Mouse (Mus musculus) 416B (cell line): ENCODE measurements around the gene Igsf9b.

Experiments used
- DNase-seq: peaks from one replicate; pipeline ENCODE4 v3.0.0; 2011; ENCODE audit warnings: low read depth

Igsf9b gene

DNA sequence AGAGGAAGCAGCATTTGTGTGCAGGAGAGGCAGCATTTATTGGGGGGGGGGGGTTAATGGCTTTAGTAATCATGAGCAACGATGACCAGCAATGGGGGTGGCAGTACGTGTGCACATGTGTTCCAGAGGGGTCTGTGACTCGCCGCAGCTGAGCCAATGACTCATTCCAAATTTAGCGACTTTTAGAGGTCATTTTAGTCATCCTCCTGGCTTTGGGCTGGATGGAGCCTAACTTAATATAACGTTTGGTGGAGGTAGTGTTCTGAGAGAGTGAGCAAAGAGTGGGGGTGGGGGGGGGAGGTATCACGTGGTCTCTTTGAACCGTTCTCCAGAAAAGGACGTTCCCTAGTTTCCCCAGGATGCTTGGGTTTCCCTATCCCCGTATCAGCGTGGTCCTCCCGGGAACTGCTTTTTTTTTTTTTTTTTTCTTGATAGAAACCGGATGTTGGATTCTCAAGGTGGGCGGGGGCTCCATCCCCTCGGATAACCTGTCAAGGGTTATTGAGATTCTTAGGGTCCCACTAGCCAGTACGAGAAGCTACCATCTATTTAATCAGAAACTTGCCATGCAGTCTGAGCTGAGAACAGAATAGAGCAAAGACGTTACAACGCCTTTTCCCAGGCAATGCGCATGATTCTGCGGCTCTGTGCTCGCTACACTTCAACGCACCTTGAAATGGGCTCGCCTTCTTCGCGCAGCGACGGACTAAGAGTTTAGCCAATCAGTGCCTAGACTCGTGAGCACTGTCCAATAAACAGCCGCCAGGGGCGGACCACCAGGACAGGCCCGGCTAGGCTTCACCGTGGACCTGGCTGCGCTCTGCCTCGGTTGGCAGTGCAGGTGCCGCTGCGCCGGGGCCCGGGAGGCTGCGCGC lies at the start of gene Igsf9b:
Gene Igsf9b (plus strand): TSS at position 794 of the 875 bp plus-strand sequence.
- no peak for DNase-seq

DNA sequence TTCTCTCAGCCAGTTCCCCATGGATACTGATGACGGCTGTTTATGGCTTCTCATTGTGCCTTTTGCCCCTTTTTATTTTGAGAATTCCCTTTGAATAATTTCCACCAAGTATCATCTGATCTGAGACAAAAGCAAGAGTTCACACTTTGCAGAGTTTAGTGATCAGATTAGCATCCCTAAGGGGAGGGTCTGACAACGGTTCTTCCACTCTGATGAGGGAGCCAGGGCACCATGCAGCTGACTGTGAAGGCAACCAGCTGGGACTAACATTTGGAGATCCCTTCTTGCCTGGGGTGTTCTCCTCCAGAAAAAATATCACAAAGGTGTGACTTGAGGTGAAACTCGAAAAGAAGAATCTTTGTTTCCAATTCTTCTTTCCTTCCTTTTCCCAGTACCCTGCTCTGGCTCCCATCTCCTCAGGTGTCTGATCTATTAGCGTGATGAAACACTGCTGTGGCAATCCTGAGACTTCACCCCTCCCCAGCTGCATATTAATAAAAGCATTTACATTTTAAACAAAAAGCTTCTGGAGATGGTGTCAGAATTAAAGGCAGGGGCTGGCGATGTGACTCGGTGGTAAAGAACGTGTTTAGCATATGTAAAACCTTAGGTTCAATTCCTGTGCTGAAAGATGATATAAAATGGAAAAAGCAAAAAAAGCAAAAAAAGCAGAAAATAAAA lies 46.8 kb upstream of the Igsf9b start:
- DNase-seq = no peak

DNA sequence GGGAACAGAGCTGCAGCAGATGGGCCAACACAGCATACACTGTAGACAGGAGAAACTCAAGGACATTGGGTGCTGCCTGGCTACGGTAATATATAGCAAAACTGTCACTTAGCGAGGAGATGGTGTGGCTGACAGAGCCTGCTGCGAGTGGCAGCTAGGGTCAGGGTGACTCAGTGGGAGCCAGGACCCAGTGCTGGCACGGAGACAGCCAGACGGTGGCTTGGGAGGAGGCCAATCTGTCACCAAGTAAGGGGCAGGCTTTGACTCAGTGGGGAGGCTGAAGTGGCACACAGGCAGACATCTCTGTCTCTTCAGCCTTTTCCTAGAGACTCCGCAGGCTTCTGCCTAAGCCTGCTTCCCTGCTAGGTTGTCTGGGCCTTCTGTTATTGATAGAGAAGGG lies 42.5 kb upstream of the Igsf9b start:
- DNase-seq = no peak

DNA sequence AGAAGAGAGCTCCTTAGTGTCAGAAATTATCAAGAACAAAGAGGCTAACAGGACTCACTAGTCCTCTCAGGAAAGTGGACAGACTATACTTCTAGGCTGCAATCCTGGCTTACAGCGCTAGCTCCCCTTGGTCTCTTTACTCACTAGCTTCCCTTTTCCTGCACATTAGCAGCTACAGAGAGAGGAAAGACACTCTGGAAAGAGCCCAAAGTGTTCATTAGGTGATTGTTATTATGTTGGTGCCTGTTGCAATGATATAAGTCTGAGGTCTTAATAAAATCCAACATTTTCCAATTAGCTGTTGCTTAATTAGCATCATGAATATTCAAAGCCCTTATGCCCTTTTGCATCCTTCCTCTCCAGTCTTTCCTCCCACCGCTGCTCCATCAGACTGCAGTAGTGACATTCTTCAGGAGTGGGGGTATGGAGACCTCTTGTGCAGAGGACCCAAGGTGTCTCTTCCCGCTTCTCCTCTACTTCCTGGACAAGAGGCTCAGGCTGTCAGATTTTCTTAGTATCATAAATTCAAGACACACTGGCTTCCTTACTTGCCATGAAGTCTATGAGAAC lies 38.5 kb upstream of the Igsf9b start:
- DNase-seq = no peak

DNA sequence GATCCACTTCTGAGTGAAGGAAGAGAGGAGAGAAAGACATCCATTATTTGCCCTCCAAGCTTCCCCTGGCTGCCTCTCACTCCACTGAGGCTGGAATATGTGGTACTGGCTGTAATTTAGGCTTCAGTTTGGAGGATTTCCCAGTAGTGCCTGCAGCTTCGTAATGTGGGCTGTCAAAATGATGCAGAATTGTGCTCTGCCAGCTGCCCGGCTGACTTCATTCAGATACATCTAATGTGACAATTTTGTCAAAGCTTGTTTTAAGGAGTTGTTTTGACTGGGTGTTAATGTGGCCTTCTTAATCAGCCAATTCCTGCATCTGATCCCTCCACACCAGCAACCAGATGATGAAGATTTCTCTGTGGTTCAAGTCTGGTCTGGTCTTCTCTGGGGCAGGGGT lies 37.1 kb upstream of the Igsf9b start:
- DNase-seq = no peak

DNA sequence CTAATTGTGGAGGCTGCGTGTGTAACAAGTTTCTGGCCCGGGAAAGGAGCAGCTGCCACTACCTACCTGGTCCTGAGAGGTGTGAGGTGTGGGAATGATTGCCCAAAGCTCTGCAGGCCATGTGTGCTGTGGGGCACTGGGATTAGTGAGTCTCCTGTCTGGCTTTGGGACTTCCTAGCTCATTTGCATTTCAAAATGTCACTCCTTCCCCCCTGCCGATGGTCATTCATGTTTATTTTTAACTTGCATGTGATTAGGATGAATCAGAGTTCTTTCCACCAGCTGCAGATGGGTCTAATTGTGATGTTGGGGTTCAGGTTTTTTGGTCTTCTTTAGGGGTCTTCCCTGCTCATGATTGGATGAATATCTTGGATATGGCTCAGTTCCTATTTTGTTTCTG lies 34.0 kb upstream of the Igsf9b start:
- DNase-seq = no peak

DNA sequence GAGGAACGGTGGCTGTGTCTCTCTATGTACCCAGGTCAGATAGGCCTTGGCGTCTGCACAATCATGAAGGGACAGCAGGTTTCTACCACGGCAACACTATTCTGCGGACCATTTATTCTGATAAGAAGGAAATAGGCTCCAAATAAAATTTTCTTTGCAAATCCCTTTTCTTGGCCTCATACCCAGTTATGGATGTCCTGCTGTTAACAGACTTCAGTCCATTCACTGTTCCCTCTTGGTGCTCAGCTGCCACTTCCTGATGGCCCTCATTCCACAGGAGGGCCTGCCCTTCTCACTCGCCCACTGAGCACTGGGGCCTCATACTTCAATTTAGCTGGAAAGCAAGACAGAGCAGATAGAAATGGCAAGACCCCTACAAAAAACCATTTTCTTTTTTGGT lies 31.1 kb upstream of the Igsf9b start:
- no peak for DNase-seq

DNA sequence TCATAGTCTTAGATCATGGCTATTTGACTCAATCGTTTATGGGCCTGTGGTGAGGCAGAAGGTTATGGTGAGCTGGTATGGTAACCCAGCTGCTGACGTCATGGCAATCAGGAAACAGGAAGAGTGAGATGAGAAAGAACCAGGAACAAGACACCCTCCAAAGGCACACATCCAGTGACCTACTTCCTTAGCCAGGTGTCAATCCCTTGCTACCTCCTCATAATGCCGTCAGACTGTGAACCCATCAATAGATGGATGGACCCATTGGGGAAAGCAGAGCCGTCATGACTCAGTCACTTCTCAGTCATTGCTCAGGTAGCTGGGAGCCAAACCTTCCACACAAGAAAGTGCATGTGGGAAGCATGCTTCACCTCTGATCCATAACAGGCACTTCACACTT lies 30.5 kb upstream of the Igsf9b start:
- no peak for DNase-seq

DNA sequence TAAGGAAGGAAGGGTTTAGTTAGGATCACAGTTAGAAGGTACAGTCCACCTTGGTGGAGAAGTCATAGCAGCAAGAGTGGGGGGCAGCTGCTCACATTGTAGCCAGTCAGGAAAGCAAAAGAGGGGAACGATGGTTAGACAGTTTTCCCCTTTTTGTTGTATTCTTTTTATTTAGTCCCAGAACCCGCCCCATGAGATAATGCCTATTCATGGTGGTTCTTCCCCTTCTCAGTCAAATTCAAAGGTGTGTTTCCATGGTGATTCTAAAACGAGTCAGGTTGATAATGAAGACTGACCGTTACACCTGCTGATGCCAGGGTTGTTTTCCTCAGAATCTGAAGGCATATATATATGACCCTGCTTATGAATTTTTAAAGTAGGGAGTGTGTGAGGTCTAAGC lies 29.7 kb upstream of the Igsf9b start:
- no peak for DNase-seq

DNA sequence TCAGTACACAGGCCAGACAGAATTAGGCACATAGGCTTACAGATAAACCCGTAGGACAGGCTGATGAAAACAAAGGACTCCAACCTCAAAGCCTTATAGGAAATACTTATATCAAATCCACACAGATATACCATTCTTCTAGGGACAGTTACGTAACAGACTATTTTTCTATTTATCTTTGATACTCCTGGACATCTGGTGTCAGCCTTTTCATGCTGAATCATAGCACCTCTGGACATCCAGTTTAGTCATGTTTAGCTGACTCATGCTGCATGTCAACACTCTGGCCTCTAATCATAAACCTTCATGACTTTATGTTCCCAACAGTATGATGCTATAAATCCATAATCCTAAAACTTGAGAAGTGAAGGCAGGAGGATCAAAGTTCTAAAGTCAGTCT lies 29.1 kb upstream of the Igsf9b start:
- DNase-seq = peak; percentile 9

DNA sequence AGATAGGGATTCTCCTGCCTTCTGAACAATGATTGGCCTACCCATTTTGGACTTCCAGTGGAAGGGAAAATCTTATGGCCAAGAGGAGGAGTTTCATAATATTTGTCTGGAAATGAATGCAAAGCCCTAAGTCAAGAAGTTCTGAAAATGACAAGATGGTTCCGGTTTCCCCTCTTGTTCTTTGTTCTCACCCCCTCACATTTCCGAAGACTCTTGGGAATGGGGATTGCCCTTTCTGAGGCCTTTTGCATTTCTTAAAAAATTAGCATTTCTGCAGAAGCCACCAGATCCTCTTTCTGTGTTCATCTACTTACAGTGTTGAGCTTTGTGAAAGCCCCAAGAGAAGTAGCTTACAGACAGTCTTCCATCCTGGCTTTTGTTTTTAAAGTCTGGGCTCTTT lies 27.1 kb upstream of the Igsf9b start:
- no peak for DNase-seq

DNA sequence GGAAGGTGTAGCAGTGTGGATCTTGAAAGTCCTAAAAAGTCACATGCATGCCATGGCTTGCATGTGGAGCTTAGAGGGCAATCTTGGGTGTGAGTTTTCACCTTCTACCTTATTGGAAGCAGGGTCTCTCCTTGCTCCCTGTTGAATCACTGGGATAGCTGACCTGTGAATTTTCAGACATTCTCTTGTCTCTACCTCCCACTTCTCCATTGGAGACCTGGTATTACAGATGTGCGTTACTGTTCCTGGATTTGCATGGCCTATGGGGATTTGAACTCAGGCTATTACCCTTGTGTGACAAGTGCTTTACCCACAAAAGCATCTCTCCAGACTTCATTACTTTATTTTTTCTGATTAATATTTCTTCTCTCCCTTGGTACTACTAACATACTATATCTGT lies 26.1 kb upstream of the Igsf9b start:
- DNase-seq = no peak

DNA sequence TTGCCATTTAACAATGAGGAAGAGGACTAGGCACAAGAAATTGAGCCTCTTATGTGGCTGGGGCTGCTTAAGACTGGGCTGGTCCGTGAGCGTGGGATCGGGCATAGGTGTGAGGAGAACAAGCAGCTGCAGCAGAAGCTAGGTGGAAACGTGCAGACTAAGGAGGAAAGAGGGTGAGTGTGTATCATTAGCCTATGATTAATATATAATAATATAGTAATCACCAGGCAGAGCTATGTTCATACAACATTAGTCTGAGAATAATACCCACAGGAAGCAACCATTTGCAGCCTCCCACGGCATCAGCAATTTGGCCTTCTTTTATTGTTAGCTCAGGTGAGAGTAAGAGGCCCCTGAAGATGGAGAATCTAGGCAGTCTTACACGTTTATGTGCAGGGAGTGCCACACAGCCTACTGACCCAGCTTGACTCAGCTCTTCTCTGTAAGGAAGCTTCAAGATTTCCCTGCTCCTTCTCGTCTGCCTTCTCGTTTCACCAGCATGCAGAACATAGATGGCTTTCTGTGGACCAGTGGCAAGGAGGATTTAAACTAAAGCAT lies 22.6 kb upstream of the Igsf9b start:
- no peak for DNase-seq

DNA sequence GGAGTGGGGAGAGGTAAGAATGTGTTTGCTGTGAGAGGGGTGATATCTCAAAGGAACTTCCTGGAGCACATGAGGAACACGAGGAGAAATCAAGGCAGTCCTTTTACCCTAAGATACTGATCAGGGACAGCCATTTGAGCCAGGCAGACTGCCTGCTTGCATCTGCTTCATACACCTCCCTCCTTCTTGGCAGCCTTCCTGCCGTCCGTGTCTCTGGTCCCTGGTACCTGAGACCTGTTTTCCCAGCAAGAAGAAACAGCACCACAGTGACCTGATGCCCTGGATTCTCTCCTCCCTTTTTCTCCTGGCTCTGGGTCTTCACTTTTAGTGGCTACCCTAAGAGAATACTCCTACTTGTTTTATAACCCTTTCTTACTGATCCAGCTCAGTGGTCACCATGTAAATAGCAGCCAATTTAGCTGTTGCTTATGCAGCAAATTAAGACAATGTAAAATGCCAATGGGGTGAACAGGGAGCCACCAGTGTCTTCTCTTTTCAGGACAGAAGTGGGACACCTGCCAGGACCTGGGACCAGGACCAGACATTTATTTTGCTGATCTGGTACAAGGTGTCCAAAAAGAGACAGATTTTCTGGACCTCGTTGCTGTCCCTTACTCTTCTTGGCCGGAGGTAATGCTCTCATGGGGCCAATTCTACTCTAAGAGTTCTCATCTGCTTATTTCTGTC lies 21.5 kb upstream of the Igsf9b start:
- DNase-seq = no peak

DNA sequence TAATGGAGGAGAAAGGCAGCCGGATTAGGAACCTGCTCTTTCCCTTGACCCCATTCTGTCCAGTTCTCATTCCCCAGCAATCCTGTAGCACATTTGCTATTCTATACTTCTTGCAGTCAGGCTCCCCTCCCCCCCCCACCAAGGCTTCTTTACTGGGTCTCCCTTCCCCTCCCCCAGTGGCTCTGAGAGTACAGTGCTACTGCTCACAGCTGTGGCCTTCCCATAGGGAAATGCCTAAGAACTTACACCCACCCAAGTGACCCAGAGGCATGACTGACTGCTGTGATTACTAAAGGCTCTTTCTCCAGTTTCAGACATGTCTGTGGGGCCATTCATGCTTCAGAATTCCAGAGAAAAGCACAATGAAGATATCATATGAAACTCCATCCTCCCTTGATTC lies 20.0 kb upstream of the Igsf9b start:
- DNase-seq = no peak

DNA sequence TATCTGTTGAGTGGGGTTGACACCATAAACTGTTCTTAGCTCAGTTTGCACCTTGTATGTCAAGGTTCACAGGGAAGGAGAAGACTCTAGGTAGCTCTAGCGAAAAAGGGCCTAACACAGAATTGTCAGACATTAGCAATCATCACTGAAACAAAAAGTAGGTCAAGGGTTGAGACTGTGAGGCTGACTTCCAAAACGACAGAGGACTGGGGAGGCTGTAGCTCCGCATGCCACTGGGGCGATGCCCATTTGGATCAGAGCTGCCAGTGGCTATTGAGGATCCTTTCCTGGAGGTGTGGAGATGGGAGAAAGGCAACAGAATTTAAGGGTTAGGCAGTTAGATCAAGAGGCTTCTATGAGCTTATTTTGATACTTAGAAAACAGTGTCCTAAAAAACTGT lies 18.0 kb upstream of the Igsf9b start:
- DNase-seq = no peak

DNA sequence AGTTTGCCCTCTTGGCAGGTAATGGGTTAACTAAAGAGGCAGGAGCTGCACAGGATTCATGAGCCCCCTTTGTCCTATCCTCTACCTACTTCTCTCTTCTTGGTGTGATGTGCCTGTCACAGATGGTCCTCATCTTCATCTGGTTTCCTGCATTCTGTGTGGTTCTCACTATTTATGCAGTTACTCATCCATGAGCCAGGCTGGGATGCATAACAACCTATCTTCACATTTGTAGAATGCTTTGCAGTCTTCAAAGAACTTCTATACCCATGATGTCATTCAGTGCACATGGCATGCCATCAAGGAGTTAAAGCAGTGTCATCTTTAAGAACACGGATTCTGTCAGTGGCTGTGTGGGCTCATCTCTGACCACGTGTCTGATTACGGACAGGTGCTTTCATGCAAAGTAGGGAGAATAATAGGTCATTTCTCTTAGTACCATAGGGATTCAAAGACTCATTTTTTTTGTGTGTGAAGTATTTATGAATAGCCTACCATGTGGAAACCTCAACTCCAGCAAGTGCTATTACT lies 13.2 kb upstream of the Igsf9b start:
- no peak for DNase-seq

DNA sequence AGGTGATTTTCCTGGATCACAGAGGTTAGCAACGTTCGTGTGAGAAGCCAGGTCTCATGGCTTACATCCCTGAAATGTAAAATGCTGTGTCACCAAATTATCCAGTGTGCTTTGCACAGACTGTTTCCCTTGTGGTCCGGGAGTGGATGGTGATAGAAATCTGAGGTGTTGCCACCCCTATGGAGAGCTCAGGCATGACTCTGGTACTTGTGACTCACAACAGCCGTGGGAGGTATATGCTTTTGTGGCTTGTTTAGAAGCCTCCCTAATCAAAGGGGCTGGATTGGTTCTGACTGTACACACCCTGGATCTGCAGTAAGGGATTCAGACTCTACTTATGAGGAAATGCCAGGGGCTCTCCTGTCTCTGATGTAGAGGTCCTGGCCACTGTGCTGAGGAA lies 12.7 kb upstream of the Igsf9b start:
- DNase-seq = no peak

DNA sequence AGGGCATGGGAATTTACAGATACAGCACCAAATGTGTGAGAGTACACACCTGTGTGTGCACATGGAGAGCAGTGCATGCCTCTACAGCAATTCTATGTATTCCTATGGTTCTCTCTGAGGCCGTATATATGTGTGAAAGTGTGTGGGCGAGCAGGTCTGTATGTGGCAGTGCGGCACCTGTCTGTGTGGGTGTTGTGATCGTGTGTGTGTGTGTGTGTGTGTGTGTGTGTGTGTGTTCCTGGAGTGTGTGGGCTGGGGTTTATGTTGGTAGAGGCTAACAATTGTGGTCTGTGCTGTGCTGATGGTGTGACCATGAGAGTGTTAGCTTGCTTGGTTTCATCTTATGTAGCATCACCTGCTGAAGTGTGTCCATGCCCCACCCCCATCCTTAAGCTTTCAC lies 12.1 kb upstream of the Igsf9b start:
- no peak for DNase-seq

DNA sequence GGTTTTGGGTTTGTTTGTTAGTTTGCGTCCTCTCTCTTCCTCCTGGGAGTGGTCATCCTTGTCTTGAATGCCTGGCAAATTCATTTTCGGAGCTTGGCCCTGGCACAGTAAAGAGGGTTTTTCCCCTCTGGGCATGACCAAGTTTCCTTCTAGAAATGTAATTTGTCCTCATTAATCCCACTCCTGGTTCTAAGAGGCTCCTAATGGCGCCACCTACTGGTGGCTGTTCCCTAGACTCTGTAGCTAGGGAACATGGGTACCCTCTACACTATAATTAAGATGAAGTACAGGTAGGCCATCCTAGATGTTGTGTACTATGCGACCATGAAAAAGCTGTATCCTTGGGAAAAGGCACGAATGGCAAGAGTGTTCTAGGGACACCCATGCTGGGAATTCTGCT lies 11.6 kb upstream of the Igsf9b start:
- DNase-seq = peak; percentile 34

DNA sequence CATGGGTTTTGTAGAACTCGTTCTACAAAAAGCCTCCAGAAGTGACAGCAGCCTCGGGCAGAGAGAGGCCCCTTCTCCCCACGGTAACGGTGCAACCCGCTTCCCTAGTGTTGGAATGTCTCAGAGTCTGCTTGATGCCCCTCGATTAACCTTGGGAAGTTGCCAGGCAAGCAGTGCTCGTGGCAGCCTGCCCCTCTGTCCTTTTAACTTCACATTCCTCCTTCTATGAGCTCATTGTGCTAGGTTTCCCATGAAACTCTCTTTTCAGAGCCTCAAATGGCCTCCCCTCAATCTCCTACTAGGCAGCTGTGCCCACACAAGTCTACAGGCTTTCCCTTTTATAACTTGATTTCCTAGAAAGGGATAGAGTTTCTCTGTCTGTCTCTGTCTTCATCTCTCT lies 10.6 kb upstream of the Igsf9b start:
- no peak for DNase-seq
